Mouse (Mus musculus) forebrain, embryonic 16.5 days (tissue): ENCODE results near the gene Gsdma. TPM values are rescaled to one million over a fixed set of nuclear protein-coding genes. Genes with fewer than 3 reads are reported as not detected.
"Not testable (repeated sequence)": the region's sequence is repeated elsewhere in the genome, so short reads cannot be mapped to it uniquely, and the experiment has no call there.

Source experiments
- ATAC-seq: fragments of 200-750 bp; cut with Nextera tagmentation; 2 replicates; pipeline ENCODE4 v1.8.0; 2017; ENCODE audit warnings: mild to moderate bottlenecking, moderate library complexity
- H3K27ac ChIP-seq: fragments of 300-500 bp; sonication (generic); 2 replicates; pipeline ENCODE4 v1.5.1; 2014; ENCODE audit warnings: low read length, control low read depth
- H3K27me3 ChIP-seq: fragments of 300-500 bp; sonication (generic); replicated peaks from 2 replicates; pipeline ENCODE4 v1.6.1; 2014; ENCODE audit warnings: low read length; ENCODE audit not compliant: control insufficient read depth, insufficient read depth
- H3K36me3 ChIP-seq: fragments of 300-500 bp; sonication (generic); 2 replicates; pipeline ENCODE4 v1.6.1; 2014; ENCODE audit not compliant: control insufficient read depth, insufficient read depth
- H3K4me1 ChIP-seq: fragments of 300-500 bp; sonication (generic); replicated peaks from 2 replicates; pipeline ENCODE4 v1.6.1; 2014; ENCODE audit warnings: low read length; ENCODE audit not compliant: control insufficient read depth, insufficient read depth
- H3K4me2 ChIP-seq: fragments of 300-500 bp; sonication (generic); 2 replicates; pipeline ENCODE4 v1.6.1; 2014; ENCODE audit warnings: mild to moderate bottlenecking, low read length, control low read depth
- H3K4me3 ChIP-seq: fragments of 300-500 bp; sonication (generic); replicated peaks from 2 replicates; pipeline ENCODE4 v1.5.1; 2014; ENCODE audit warnings: mild to moderate bottlenecking, low read length, control low read depth
- H3K9ac ChIP-seq: fragments of 300-500 bp; sonication (generic); replicated peaks from 2 replicates; pipeline ENCODE4 v1.6.1; 2014; ENCODE audit warnings: low read depth, low read length, control low read depth
- H3K9me3 ChIP-seq: fragments of 300-500 bp; sonication (generic); 2 replicates; pipeline ENCODE4 v1.6.1; 2016; ENCODE audit warnings: low read length; ENCODE audit not compliant: control insufficient read depth
- WGBS: fragments of 180-500 bp; shearing (Covaris S2); extraction: QIAGEN DNeasy Blood & Tissue Kit; methylation state at CpG from one replicate; pipeline ENCODE4 v1.1.7; 2014; 5-methylcytosine and 5-hydroxymethylcytosine counted together
- polyA plus RNA-seq: library from polyadenylated mRNA; unstranded; fragments of >200 nt; fragmentation: Nextera tagmentation; extraction: Ambion mirVana; gene quantifications from 2 replicates; pipeline ENCODE4 v1.2.1, GENCODE M21; 2015

The Gsdma gene
- polyA plus RNA-seq, 1 experiment from 2014 or later: not detected

- H3K27ac ChIP-seq, H3K4me1 ChIP-seq, ATAC-seq, H3K36me3 ChIP-seq, H3K4me2 ChIP-seq, H3K9me3 ChIP-seq, H3K9ac ChIP-seq, H3K4me3 ChIP-seq, H3K27me3 ChIP-seq: not testable (repeated sequence)
- 5% methylated on average over 6 of the region's 7 CpGs for WGBS
These were observed 9.0 kb downstream of the Gsdma start for GRCm38 (mm10) chr11:98673136-98673535.

DNA sequence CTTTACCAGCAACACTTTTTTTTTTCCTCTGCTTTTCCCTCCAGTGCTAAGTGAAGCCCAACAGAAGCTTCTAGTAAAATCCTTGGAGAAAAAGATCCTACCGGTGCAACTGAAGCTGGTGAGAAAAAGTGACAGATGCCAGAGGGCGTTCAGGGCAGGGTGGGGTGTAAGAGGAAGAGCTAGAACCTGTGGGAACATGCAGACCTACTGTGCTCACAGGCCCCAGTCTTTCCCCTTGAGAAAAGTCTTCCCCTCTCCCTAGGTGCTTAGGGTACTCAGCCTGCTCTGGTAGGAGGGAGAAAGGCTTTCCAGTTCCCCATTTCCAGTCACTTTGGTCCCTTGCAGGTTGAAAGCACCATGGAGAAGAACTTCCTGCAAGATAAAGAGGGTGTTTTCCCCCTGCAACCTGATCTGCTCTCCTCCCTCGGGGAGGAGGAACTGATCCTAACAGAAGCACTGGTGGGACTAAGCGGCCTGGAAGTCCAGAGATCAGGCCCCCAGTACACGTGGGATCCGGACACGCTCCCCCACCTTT lies 11.7 kb downstream of the Gsdma start:
- no peak overlapping the region for H3K9ac ChIP-seq
- H3K27ac ChIP-seq: no peak overlapping the region
- H3K27me3 ChIP-seq: 0 out of 2 replicates have a peak, but pooled peaks cover 2% of the 10 kb centered on the region
- H3K4me3 ChIP-seq: no peak overlapping the region
- H3K9me3 ChIP-seq: no peaks in the 10 kb centered on the region
- H3K4me2 ChIP-seq: no peak overlapping the region
- H3K4me1 ChIP-seq: no peaks in the 10 kb centered on the region
- ATAC-seq: no peak
- WGBS: 52% methylated on average over 7 of the region's 7 CpGs
- H3K36me3 ChIP-seq: no peaks in the 10 kb centered on the region

DNA sequence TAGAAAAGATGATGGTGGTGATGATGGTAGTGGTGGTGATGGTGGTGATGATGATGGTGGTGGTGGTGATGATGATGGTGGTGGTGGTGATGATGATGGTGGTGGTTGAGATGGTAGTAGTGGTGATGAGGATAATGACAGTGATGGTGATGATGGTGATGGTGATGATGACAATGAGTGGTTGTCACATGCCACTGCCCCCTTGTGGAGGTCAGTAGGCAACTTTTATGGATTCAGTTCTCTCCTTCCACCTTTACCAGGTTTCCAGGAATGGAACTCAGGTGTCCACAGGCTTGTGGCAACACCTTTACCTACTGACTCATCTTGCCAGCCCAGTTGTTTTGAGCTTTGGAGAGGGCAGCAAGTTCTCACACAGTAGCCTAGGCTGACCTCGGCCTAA lies 15.9 kb downstream of the Gsdma start:
- Histone ChIP-seq H3K36me3 (no peaks in the 10 kb centered on the region), H3K9ac (no peak overlapping the region), H3K9me3 (no peaks in the 10 kb centered on the region), H3K4me2 (no peak overlapping the region), H3K4me1 (peaks cover 15% of the 10 kb centered on the region), H3K4me3 (no peak overlapping the region), H3K27ac (no peak overlapping the region), H3K27me3 (no peaks in the 10 kb centered on the region)
- WGBS: 96% methylated on average over 1 of the region's 1 CpGs
- ATAC-seq: no peak

- H3K27me3 ChIP-seq, H3K4me2 ChIP-seq, H3K9me3 ChIP-seq, H3K36me3 ChIP-seq, H3K27ac ChIP-seq, ATAC-seq, H3K9ac ChIP-seq, H3K4me3 ChIP-seq: not testable (repeated sequence)
- peaks cover 15% of the 10 kb centered on the region for H3K4me1 ChIP-seq
- WGBS: 85% methylated on average over 4 of the region's 4 CpGs
These were observed 16.4 kb downstream of the Gsdma start for GRCm38 (mm10) chr11:98680595-98680994.

DNA sequence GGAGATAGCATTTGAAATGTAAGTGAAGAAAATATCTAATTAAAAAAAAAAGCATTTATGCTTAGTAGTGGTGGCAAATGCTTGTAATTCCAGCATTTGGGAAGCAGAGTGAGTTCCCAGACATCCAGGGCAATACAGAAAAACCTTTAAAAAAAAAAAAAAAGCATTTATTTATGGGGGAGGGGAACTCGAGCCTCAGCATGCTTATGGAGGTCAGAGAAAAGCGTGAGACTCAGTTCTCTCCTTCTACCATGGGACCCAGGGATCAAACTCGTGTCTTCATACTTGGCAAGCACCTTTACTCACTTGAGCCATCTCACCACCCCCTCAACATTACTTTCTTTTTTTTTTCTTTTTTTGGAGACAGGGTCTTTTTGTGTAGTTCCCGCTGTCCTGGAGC lies 17.0 kb downstream of the Gsdma start:
- 81% methylated on average over 4 of the region's 4 CpGs for WGBS
- Histone ChIP-seq H3K27me3 (no peaks in the 10 kb centered on the region), H3K9ac (no peak overlapping the region), H3K4me1 (peaks cover 15% of the 10 kb centered on the region), H3K36me3 (peaks cover 5% of the 10 kb centered on the region), H3K4me3 (no peak overlapping the region), H3K27ac (no peak overlapping the region), H3K9me3 (no peaks in the 10 kb centered on the region), H3K4me2 (no peak overlapping the region)
- ATAC-seq: no peak

DNA sequence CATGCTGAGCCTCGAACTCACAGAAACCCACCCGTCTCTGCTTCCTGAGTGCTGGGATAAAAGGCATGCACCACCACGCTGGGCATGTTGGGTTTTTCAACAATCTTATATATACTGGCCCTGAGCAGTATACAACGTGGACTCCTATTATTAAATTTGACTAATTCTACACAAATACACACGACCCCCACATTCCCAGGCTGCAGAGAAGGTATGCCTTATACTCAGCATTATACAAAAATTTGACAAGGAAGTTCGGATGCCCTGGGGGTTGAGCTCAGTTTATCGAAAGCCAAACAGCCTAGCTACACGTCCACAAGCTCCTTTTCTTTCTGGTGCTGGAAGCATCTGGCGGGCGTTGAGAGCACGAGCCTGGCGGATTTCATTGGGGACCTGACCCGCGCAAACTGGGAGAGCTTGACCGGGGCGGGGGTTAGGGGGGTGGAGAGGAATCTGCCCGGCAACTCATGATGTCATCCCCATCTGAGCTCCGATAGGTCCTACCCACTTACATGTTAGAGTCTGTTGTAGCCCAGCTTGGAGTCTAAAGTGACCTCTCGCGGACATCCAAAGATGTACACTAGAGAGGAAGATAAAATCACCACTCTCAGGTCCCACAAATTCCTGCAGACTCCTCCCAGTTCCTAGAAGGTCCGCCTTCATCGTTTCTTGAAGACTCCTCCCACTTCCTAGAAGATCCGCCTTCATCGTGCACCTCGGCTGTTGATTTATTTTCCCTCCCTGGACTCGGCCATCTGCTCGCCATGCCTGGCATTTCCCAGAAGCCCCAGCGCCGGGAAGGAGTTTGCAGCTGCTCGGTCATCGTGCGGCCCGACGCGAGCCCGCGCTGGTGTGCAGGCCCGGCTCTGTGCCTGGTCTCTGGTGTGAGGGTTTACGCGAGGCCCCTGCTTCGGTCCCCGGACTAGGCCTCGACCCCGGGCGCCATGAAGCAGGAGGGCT lies 17.9 kb downstream of the Gsdma start, which contains the start of gene Psmd3:
Psmd3 (plus strand) TSS at position 769 of the 960 bp plus-strand sequence.
- H3K4me1 ChIP-seq: peaks cover 15% of the 10 kb centered on the region
- no peaks in the 10 kb centered on the region for H3K9me3 ChIP-seq
- H3K27ac ChIP-seq: peak within 1 kb of the TSS; percentile 58
- H3K27me3 ChIP-seq: no peaks in the 10 kb centered on the region
- peak within 1 kb of the TSS; percentile 100 for H3K4me3 ChIP-seq
- 5% methylated on average over 45 of the region's 45 CpGs for WGBS
- peaks cover 12% of the 10 kb centered on the region for H3K36me3 ChIP-seq
- peak within 1 kb of the TSS; percentile 95 for H3K4me2 ChIP-seq
- ATAC-seq: peak; percentile 96
- H3K9ac ChIP-seq: peak within 1 kb of the TSS; percentile 99

- peak overlapping the region; percentile 58 for H3K27ac ChIP-seq
- ATAC-seq: peak; percentile 14
- peaks cover 12% of the 10 kb centered on the region for H3K36me3 ChIP-seq
- H3K4me3 ChIP-seq: peak overlapping the region; percentile 100
- peak overlapping the region; percentile 95 for H3K4me2 ChIP-seq
- 0% methylated on average over 23 of the region's 23 CpGs for WGBS
- no peaks in the 10 kb centered on the region for H3K9me3 ChIP-seq
- H3K9ac ChIP-seq: peak overlapping the region; percentile 99
- no peaks in the 10 kb centered on the region for H3K27me3 ChIP-seq
- peaks cover 15% of the 10 kb centered on the region for H3K4me1 ChIP-seq
These were observed 18.7 kb downstream of the Gsdma start for GRCm38 (mm10) chr11:98682811-98683210.

DNA sequence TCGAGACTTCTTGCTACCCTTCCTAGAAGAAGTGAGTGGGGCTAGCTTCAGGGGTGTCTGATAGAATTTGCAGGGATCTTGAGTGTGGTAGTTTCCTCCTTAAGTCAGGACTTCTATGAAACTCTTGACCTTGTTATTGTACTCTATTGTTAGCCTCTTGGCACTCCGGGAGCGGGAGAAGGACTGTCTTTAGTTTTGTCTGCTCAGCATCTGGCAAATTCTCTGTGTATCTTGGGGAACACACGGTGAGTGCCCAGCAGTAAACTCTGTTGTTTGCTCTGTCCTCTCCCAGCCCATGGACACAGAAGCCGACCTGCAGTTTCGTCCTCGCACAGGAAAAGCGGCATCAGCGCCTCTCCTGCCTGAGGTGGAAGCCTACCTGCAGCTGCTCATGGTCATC lies 21.5 kb downstream of the Gsdma start:
- no peak overlapping the region for H3K4me3 ChIP-seq
- ATAC-seq: no peak
- WGBS: 91% methylated on average over 9 of the region's 9 CpGs

GRCm38 (mm10) chr11:98686976-98687375 lies 22.8 kb downstream of the Gsdma start:
- peaks cover 11% of the 10 kb centered on the region for H3K4me1 ChIP-seq

More for the DNA sequence above, 21.5 kb downstream of the Gsdma start:
- Histone ChIP-seq H3K9ac (no peak overlapping the region), H3K36me3 (peaks cover 21% of the 10 kb centered on the region), H3K27me3 (no peaks in the 10 kb centered on the region), H3K4me2 (no peak overlapping the region), H3K9me3 (no peaks in the 10 kb centered on the region), H3K4me1 (peaks cover 15% of the 10 kb centered on the region), H3K27ac (no peak overlapping the region)

More at GRCm38 (mm10) chr11:98686976-98687375, 22.8 kb downstream of the Gsdma start:
- no peaks in the 10 kb centered on the region for H3K9me3 ChIP-seq
- no peaks in the 10 kb centered on the region for H3K27me3 ChIP-seq
- WGBS: 95% methylated on average over 4 of the region's 4 CpGs
- H3K27ac ChIP-seq: no peak overlapping the region
- H3K4me2 ChIP-seq: no peak overlapping the region
- no peak overlapping the region for H3K9ac ChIP-seq
- no peak overlapping the region for H3K4me3 ChIP-seq
- peaks cover 33% of the 10 kb centered on the region for H3K36me3 ChIP-seq
- ATAC-seq: no peak
